Mouse (Mus musculus) hindbrain, embryonic 12.5 days (tissue): ENCODE measurements around the gene Zc3h15. TPM values are rescaled to one million over a fixed set of nuclear protein-coding genes. Genes with fewer than 3 reads are reported as not detected.
"Not testable (repeated sequence)": the region's sequence is repeated elsewhere in the genome, so short reads cannot be mapped to it uniquely, and the experiment has no call there.

ENCODE experiments used
- ATAC-seq: fragments of 200-750 bp; cut with Nextera tagmentation; 2 replicates; pipeline ENCODE4 v1.8.0; 2017; ENCODE audit warnings: moderate TSS enrichment; ENCODE audit not compliant: low FRiP score
- H3K27ac ChIP-seq: fragments of 300-500 bp; sonication (generic); 2 replicates; pipeline ENCODE4 v1.5.1; 2016; ENCODE audit warnings: mild to moderate bottlenecking
- H3K27me3 ChIP-seq: fragments of 300-500 bp; sonication (generic); 2 replicates; pipeline ENCODE4 v1.6.1; 2016; ENCODE audit warnings: mild to moderate bottlenecking
- H3K36me3 ChIP-seq: fragments of 300-500 bp; sonication (generic); 2 replicates; pipeline ENCODE4 v1.6.1; 2016; ENCODE audit warnings: mild to moderate bottlenecking
- H3K4me1 ChIP-seq: fragments of 300-500 bp; sonication (generic); 2 replicates; pipeline ENCODE4 v1.6.1; 2016
- H3K4me2 ChIP-seq: fragments of 300-500 bp; sonication (generic); replicated peaks from 2 replicates; pipeline ENCODE4 v1.6.1; 2016; ENCODE audit warnings: mild to moderate bottlenecking
- H3K4me3 ChIP-seq: fragments of 300-500 bp; sonication (generic); 2 replicates; pipeline ENCODE4 v1.5.1; 2016; ENCODE audit warnings: mild to moderate bottlenecking
- H3K9ac ChIP-seq: fragments of 300-500 bp; sonication (generic); 2 replicates; pipeline ENCODE4 v1.6.1; 2016; ENCODE audit warnings: mild to moderate bottlenecking, moderate library complexity
- H3K9me3 ChIP-seq: fragments of 300-500 bp; sonication (generic); replicated peaks from 2 replicates; pipeline ENCODE4 v1.6.1; 2016; ENCODE audit warnings: mild to moderate bottlenecking
- WGBS: fragments of 180-500 bp; shearing (Covaris S2); methylation state at CpG from one replicate; pipeline ENCODE4 v1.1.7; 2016; 5-methylcytosine and 5-hydroxymethylcytosine counted together
- polyA plus RNA-seq: library from polyadenylated mRNA; unstranded; fragments of >200 nt; fragmentation: Nextera tagmentation; extraction: Ambion mirVana; gene quantifications from 2 replicates; pipeline ENCODE4 v1.2.1, GENCODE M21; 2016

The Zc3h15 gene
- polyA plus RNA-seq, 1 experiment from 2014 or later, result 180 TPM

DNA sequence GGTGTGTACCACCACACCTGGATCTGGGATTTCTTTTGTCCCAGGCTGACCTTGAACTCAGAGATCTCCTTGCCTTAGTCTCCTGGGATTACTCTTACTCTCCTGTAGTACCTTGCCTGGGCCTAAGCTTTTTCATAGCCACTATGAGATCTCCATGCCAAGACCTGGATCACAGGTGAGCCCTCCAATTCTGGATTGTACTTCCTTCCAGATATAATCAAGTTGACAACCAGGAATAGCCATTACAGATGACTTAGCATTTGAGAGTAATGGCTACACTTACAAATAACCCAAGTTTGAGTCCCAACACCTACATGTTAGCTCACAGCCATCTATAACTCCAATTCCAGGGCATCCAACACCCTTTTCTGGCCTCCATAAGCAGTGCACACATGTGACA, 8.4 kb downstream of the Zc3h15 start:
- no peaks in the 10 kb centered on the region for H3K9me3 ChIP-seq
- H3K4me2 ChIP-seq, result no peak overlapping the region
- no peak overlapping the region for H3K9ac ChIP-seq
- H3K36me3 ChIP-seq, result no peaks in the 10 kb centered on the region
- no peak overlapping the region for H3K4me3 ChIP-seq
- peaks cover 9% of the 10 kb centered on the region for H3K4me1 ChIP-seq
- H3K27ac ChIP-seq, result no peak overlapping the region
- no peak for ATAC-seq
- H3K27me3 ChIP-seq, result no peaks in the 10 kb centered on the region

DNA sequence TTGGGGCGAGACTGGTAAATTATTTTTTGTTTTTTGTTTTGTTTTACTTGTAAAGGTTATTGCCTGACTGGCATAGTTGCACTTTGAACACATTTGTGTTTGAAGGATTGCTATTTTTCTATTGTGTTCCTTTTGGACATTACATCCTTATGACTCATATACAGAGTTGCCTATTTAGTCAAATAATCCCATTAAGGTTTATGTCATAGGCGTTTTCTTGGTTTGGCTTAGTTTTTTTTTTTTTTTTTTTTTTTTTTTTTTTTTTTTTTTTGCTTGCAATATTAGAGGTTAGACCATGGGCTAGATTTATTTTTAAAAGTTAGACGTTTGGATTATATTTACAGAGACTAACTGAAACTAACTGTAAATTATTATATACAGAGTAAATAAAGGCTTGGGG, 15.0 kb downstream of the Zc3h15 start:
- Histone ChIP-seq H3K4me3 (no peak overlapping the region), H3K27me3 (no peaks in the 10 kb centered on the region), H3K27ac (no peak overlapping the region), H3K4me1 (no peaks in the 10 kb centered on the region), H3K9me3 (no peaks in the 10 kb centered on the region), H3K36me3 (peaks cover 23% of the 10 kb centered on the region; the same call in 1 of the 2 replicates), H3K9ac (no peak overlapping the region), H3K4me2 (no peak overlapping the region)
- 85% methylated on average over 3 of the region's 3 CpGs for WGBS
- no peak for ATAC-seq

DNA sequence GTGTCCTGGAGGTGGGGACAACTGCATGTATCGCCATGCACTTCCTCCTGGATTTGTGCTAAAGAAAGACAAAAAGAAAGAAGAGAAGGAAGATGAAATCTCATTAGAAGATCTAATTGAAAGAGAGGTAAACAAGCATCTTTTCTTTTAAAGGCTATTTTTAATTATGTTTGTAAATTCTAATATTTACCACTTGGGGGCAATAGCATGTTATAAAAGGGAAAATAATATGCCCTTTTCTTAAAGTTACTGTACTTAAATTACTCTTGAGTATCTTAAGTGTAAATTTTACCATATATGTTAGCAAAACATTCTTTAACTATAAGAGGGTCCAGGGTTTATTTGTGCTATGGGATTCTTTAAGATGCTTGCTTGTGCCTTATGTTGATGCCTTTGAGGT, 15.9 kb downstream of the Zc3h15 start:
- Histone ChIP-seq H3K4me3 (no peak overlapping the region), H3K27me3 (no peaks in the 10 kb centered on the region), H3K9me3 (no peaks in the 10 kb centered on the region), H3K9ac (no peak overlapping the region), H3K27ac (no peak overlapping the region), H3K4me2 (no peak overlapping the region), H3K36me3 (peaks cover 23% of the 10 kb centered on the region; the same call in 1 of the 2 replicates), H3K4me1 (no peaks in the 10 kb centered on the region)
- 96% methylated on average over 1 of the region's 1 CpGs for WGBS
- no peak for ATAC-seq

DNA sequence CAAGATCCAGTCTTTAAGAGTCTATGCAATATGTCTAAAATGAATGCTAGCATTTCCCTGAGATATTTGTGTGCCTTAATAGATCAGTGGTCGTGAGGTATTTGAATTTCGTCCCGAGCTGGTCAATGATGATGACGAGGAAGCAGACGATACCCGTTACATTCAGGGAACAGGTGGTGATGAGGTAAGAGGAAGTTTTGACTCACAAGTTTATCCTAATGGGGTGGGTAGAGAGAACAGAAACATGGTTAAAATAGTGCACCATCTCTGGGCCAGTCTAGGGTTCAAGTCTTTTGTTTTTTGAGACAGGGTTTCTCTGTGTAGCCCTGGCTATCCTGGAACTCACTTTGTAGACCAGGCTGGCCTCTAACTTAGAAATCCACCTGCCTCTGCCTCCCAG, 17.1 kb downstream of the Zc3h15 start:
- H3K27me3 ChIP-seq, result no peaks in the 10 kb centered on the region
- peaks cover 23% of the 10 kb centered on the region; the same call in 1 of the 2 replicates for H3K36me3 ChIP-seq
- no peak overlapping the region for H3K4me2 ChIP-seq
- no peaks in the 10 kb centered on the region for H3K9me3 ChIP-seq
- no peak overlapping the region for H3K27ac ChIP-seq
- no peaks in the 10 kb centered on the region for H3K4me1 ChIP-seq
- H3K9ac ChIP-seq, result no peak overlapping the region
- 93% methylated on average over 6 of the region's 6 CpGs for WGBS
- H3K4me3 ChIP-seq, result no peak overlapping the region
- no peak for ATAC-seq

DNA sequence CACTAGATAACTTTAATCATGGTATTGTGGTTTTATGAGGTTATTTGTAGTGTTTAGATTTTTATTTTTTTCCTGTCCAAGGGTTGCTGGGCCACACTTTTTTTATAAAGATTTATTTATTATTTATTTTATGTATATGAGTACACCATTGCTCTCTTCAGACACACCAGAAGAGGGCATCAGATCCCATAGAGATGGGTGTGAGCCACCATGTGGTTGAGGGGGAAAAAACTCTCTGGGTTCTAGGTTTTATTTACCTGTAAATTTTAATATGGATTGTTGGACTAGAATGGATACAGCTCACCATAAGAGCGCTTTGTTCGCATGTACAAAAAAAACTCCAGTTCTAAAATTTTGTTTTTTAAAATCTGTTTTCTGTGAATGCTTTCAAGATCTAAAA, 20.8 kb downstream of the Zc3h15 start:
- H3K9ac ChIP-seq, result not testable (repeated sequence)

DNA sequence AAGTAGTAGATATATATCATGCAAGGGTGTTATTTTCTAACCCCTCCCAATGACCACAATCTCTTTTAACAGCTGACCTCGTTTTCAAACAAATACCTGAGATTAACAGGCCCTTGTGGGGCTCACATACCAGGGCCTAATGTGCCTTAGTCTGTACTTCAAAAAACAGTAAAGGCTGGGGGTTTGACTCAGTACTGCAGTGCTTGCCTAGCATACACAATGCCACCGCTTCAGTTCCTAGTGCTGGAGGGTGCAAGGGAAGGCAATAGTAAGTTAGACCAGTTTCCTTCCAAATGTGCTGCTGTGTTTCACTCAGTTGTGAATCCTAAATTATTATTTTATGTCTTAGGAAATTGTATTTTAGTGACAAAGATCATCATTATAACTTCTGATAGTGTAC, 23.2 kb downstream of the Zc3h15 start:
- H3K4me1 ChIP-seq, result no peaks in the 10 kb centered on the region
- peaks cover 10% of the 10 kb centered on the region; the same call in 1 of the 2 replicates for H3K36me3 ChIP-seq
- no peak overlapping the region for H3K27ac ChIP-seq
- H3K27me3 ChIP-seq, result no peaks in the 10 kb centered on the region
- H3K9me3 ChIP-seq, result no peaks in the 10 kb centered on the region
- H3K9ac ChIP-seq, result no peak overlapping the region
- ATAC-seq, result no peak
- H3K4me3 ChIP-seq, result no peak overlapping the region
- WGBS, result 94% methylated on average over 2 of the region's 2 CpGs
- no peak overlapping the region for H3K4me2 ChIP-seq

More for the DNA sequence above, 20.8 kb downstream of the Zc3h15 start:
- ATAC-seq, H3K4me2 ChIP-seq, H3K4me3 ChIP-seq, H3K27ac ChIP-seq, H3K4me1 ChIP-seq, H3K9me3 ChIP-seq, H3K27me3 ChIP-seq: not testable (repeated sequence)
- WGBS, result 97% methylated on average over 2 of the region's 2 CpGs
- peaks cover 23% of the 10 kb centered on the region; the same call in 1 of the 2 replicates for H3K36me3 ChIP-seq

DNA sequence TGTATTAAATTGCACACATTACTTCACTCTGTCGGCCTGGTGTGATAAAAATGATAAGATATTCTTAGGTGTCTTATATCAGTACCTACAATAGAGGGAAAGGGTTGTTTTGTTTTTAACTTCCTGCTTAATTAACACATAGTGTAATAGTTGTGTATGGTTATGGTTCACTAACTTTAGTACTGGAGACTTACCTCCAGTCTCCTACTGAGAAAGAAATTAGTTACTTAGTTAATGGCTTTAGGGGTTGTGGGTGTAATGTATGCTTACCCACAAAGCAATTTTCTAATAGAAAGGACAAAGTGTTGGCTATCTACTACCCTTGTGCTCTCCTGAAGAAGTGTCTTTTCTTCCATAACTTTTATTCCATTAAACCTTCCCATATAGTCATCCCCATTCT, 23.8 kb downstream of the Zc3h15 start:
- Histone ChIP-seq H3K27ac (no peak overlapping the region), H3K36me3 (peaks cover 5% of the 10 kb centered on the region), H3K4me2 (no peak overlapping the region), H3K9me3 (no peaks in the 10 kb centered on the region), H3K9ac (no peak overlapping the region), H3K4me3 (no peak overlapping the region), H3K4me1 (no peaks in the 10 kb centered on the region), H3K27me3 (no peaks in the 10 kb centered on the region)
- no peak for ATAC-seq
- 94% methylated on average over 1 of the region's 1 CpGs for WGBS

DNA sequence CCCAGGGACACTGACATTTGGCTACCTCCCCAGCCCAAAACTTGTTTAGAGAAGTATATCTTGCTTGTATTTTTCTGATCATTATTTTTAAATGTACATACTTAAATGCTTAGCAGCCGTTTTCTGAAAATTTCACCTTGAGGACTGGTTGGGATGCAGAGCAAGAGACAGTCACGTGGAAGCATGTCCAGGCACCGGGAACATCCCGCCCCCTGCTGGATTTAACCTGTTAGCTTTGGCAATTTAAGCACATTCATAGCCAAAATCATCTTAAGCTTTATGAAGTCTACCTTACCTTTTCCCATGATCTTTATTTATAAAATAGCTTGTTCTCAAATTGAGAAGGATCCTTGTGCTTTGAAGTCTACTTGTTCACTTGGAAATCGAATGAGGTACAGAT, 25.8 kb downstream of the Zc3h15 start:
- no peak for ATAC-seq
- no peak overlapping the region for H3K9ac ChIP-seq
- H3K4me1 ChIP-seq, result peaks cover 4% of the 10 kb centered on the region; the same call in 1 of the 2 replicates
- no peak overlapping the region for H3K4me3 ChIP-seq
- H3K9me3 ChIP-seq, result no peaks in the 10 kb centered on the region
- no peak overlapping the region for H3K27ac ChIP-seq
- WGBS, result 88% methylated on average over 5 of the region's 5 CpGs
- H3K36me3 ChIP-seq, result peaks cover 3% of the 10 kb centered on the region
- no peaks in the 10 kb centered on the region for H3K27me3 ChIP-seq
- no peak overlapping the region for H3K4me2 ChIP-seq

DNA sequence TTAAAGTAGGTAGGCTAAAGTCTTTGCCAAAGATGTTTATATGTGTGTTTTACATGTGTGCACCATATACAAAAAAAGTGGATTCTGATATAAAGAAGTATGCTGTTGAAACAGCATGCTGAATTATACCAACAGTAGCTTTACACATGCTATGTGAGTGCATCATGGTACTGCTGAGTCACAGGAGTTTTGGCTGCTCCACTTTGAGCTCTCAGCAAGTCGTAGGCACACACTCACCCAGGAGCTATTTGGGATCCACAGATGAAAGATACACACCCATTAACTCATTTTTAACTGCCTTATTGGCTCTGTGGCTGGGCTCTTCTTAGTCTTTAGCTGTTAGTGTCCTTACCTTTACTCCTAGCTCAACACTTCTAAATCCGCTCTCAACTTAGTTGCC, 27.6 kb downstream of the Zc3h15 start:
- Histone ChIP-seq H3K27me3 (no peaks in the 10 kb centered on the region), H3K36me3 (peaks cover 3% of the 10 kb centered on the region), H3K4me3 (no peak overlapping the region), H3K4me2 (no peak overlapping the region), H3K4me1 (peaks cover 6% of the 10 kb centered on the region; the same call in 1 of the 2 replicates), H3K9me3 (no peaks in the 10 kb centered on the region), H3K9ac (no peak overlapping the region), H3K27ac (no peak overlapping the region)
- ATAC-seq, result no peak
- WGBS, result 99% methylated on average over 2 of the region's 2 CpGs

DNA sequence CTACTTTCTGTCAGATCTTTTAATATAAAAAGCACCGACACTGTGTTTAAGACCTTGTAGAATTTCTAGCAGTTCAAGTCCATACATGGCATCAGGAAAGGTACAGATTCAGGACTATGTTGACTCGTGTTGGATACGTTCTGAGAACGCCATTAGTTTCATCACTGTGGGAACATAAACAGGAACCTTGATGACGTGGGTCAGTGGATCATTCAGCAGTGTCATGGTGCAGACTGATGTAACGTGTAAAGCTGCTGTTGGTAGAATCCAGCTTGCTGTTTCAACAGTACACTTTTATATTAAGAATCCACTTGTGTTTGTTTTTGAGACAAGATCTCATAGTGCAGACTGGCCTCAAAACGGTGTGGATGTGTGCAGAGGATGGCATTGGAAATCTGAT, 28.8 kb downstream of the Zc3h15 start:
- 79% methylated on average over 7 of the region's 7 CpGs for WGBS
- no peaks in the 10 kb centered on the region for H3K27me3 ChIP-seq
- H3K4me2 ChIP-seq, result no peak overlapping the region
- peaks cover 6% of the 10 kb centered on the region; the same call in 1 of the 2 replicates for H3K4me1 ChIP-seq
- H3K36me3 ChIP-seq, result no peaks in the 10 kb centered on the region; the same call in 1 of the 2 replicates
- no peak overlapping the region for H3K4me3 ChIP-seq
- ATAC-seq, result no peak
- no peak overlapping the region for H3K27ac ChIP-seq
- no peak overlapping the region for H3K9ac ChIP-seq
- H3K9me3 ChIP-seq, result no peaks in the 10 kb centered on the region

DNA sequence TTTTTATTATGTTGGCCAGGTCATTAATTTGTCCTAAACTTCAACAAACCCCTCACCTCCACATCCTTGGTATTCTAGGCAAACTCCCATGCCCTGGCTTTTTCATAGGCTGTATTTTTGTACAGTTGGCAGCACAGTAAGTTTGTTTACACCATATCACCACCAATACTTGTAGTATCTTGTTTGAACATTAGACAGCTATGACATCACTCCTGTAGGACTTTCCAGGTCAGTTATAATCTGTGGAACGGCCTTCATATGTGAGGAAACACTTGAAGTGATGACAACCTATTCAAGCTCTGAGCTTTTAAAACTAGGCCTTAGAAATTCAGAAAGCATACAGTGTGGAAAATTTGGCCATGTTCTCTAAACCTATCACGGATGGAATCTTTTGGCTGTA, 29.6 kb downstream of the Zc3h15 start:
- WGBS, result 96% methylated on average over 2 of the region's 2 CpGs
- no peak overlapping the region for H3K9ac ChIP-seq
- peaks cover 6% of the 10 kb centered on the region; the same call in 1 of the 2 replicates for H3K4me1 ChIP-seq
- ATAC-seq, result no peak
- H3K4me3 ChIP-seq, result no peak overlapping the region
- no peaks in the 10 kb centered on the region for H3K27me3 ChIP-seq
- H3K36me3 ChIP-seq, result no peaks in the 10 kb centered on the region; the same call in 1 of the 2 replicates
- H3K27ac ChIP-seq, result no peak overlapping the region
- no peak overlapping the region for H3K4me2 ChIP-seq
- H3K9me3 ChIP-seq, result no peaks in the 10 kb centered on the region

DNA sequence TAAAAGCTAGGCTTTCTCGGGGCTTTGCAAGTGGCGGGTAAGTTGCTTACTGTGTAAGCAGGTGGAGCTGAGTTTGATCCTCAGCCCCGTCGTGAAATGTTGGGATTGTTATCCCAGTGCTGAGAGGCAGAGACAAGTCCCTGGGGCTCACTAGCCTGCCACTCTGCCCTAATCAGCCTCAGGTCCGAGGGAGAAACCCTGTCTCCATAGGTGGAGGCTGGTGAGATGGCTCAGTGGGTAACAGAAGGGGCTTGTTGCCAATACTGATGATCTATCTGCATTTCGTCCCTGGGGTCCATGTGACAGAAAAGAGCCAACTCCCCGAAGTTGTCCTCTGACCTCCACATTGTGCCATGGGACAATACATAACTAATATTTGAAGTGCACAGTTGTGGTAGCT, 30.2 kb downstream of the Zc3h15 start:
- no peak overlapping the region for H3K9ac ChIP-seq
- H3K27ac ChIP-seq, result no peak overlapping the region
- H3K4me3 ChIP-seq, result no peak overlapping the region
- no peaks in the 10 kb centered on the region for H3K9me3 ChIP-seq
- H3K27me3 ChIP-seq, result no peaks in the 10 kb centered on the region
- 66% methylated on average over 7 of the region's 7 CpGs for WGBS
- no peaks in the 10 kb centered on the region; the same call in 1 of the 2 replicates for H3K36me3 ChIP-seq
- ATAC-seq, result peak; percentile 46; the same call in 1 of the 2 replicates
- H3K4me2 ChIP-seq, result no peak overlapping the region
- peaks cover 6% of the 10 kb centered on the region; the same call in 1 of the 2 replicates for H3K4me1 ChIP-seq

DNA sequence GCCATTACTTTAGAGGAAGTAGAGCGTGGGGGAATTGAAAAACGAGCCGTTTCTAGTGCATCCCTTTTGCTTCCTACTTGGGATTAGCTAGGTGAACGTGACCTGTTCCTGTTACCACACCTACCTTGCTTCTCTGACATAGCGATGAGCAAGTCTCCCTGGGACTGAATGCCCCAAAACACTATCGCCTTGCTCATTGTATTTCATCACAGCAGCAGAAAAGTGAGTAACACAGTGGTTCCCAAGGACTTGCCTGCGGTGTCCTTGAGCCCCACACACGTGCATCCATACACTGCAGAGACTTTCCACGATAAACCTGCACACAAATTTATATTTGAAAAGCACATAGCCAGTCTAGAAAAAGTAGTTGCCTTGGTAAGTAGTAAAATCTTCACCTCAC, 30.7 kb downstream of the Zc3h15 start:
- Histone ChIP-seq H3K27me3 (no peaks in the 10 kb centered on the region), H3K9ac (no peak overlapping the region), H3K4me1 (peaks cover 6% of the 10 kb centered on the region; the same call in 1 of the 2 replicates), H3K4me3 (no peak overlapping the region), H3K9me3 (no peaks in the 10 kb centered on the region), H3K4me2 (no peak overlapping the region), H3K36me3 (no peaks in the 10 kb centered on the region; the same call in 1 of the 2 replicates), H3K27ac (no peak overlapping the region)
- WGBS, result 86% methylated on average over 9 of the region's 9 CpGs
- no peak for ATAC-seq
